Comparison of ENCODE assay signal across 14 mouse cellular contexts in the genomic region with DNA sequence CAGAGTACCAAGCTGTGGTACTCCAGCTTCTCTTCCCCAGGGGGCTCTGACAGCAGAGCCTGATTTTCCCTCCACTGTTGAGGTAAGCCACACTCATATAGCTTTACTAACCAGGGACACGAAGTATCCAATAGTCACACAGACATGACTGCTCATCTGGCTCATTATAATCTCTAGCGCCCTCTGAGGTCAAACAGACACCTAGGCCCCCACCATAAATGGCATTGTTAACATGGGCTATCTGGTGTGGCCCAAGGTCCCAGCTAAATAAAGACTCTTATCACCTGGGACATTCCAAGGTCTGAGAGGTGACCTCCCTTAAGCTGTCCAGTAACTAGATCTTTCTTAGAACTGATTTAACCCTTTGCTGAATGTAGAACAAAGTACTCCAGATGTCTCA.
"Had no signal": no experiment of that assay in that cellular context is flagged by ENCODE, and none has a peak within 500 bp of the region (broad histone marks: within the 10 kb centered on the region; RNA-seq: fewer than 3 reads in every experiment).

No protein-coding gene starts in this region.

- H3K4me2 ChIP-seq: limb, embryonic 12.5 days; liver, embryonic 15.5 days; midbrain, embryonic 13.5 days; neural tube, embryonic 15.5 days had no signal

- DNase-seq: kidney, postnatal 10 days; kidney, postnatal 4 days; lung, adult 2 months; lung, postnatal 36 days; right cerebral cortex, adult 18-20 months; thymus, adult 18-20 months; thymus, postnatal 14 days had no signal

- ATAC-seq: lung, postnatal 0 days; midbrain, embryonic 13.5 days had no signal

- H3K36me3 ChIP-seq: limb, embryonic 12.5 days; liver, embryonic 15.5 days; midbrain, embryonic 13.5 days; neural tube, embryonic 15.5 days had no signal

- H3K4me3 ChIP-seq: layer of hippocampus, adult 2 months; limb, embryonic 12.5 days; liver, embryonic 15.5 days; midbrain, embryonic 13.5 days; myocyte; neural tube, embryonic 15.5 days had no signal

- H3K27ac ChIP-seq: layer of hippocampus, adult 2 months; limb, embryonic 12.5 days; liver, embryonic 15.5 days; midbrain, embryonic 13.5 days; neural tube, embryonic 15.5 days had no signal

- H3K9me3 ChIP-seq: limb, embryonic 12.5 days; liver, embryonic 15.5 days; midbrain, embryonic 13.5 days; neural tube, embryonic 15.5 days had no signal

- H3K9ac ChIP-seq: limb, embryonic 12.5 days; liver, embryonic 15.5 days; midbrain, embryonic 13.5 days; neural tube, embryonic 15.5 days had no signal

- H3K27me3 ChIP-seq: liver, embryonic 15.5 days; midbrain, embryonic 13.5 days; neural tube, embryonic 15.5 days had no signal

- H3K4me1 ChIP-seq: limb, embryonic 12.5 days; liver, embryonic 15.5 days; midbrain, embryonic 13.5 days had no signal
